Mouse (Mus musculus) limb, embryonic 11.5 days (tissue): ENCODE measurements at regions not wholly inside any gene's neighbourhood (a gene's known extent, or its start where the extent isn't known, plus 50 kb on each side); places are given as distances from the start of the nearest gene placed in this dataset.

Experiments used
- ATAC-seq: fragments of 200-750 bp; cut with Nextera tagmentation; 2 replicates; pipeline ENCODE4 v1.8.0; 2017; ENCODE audit warnings: low read depth; ENCODE audit not compliant: insufficient number of reproducible peaks, low FRiP score, low TSS enrichment
- DNase-seq: peaks from one replicate; pipeline ENCODE4 v3.0.0-alpha.2; 2015; ENCODE audit warnings: low spot score
- H3K27ac ChIP-seq: fragments of 300-500 bp; sonication (generic); replicated peaks from 2 replicates; pipeline ENCODE4 v1.5.1; 2014; ENCODE audit warnings: low read depth, mild to moderate bottlenecking, low read length
- H3K27me3 ChIP-seq: fragments of 300-500 bp; sonication (generic); 2 replicates; pipeline ENCODE4 v1.6.1; 2014; ENCODE audit warnings: mild to moderate bottlenecking, low read length, mixed read lengths; ENCODE audit not compliant: control insufficient read depth, insufficient read depth
- H3K36me3 ChIP-seq: fragments of 300-500 bp; sonication (generic); 2 replicates; pipeline ENCODE4 v1.6.1; 2014; ENCODE audit warnings: mild to moderate bottlenecking, low read length, moderate library complexity, mixed read lengths; ENCODE audit not compliant: control insufficient read depth, insufficient read depth
- H3K4me1 ChIP-seq: fragments of 300-500 bp; sonication (generic); 2 replicates; pipeline ENCODE4 v1.6.1; 2014; ENCODE audit warnings: low read length, mixed read lengths; ENCODE audit not compliant: control insufficient read depth, insufficient read depth
- H3K4me2 ChIP-seq: fragments of 300-500 bp; sonication (generic); 2 replicates; pipeline ENCODE4 v1.6.1; 2014; ENCODE audit warnings: low read depth, mild to moderate bottlenecking, moderate library complexity; ENCODE audit not compliant: severe bottlenecking
- H3K4me3 ChIP-seq: fragments of 300-500 bp; sonication (generic); 2 replicates; pipeline ENCODE4 v1.5.1; 2014; ENCODE audit warnings: low read depth, low read length
- H3K9ac ChIP-seq: fragments of 300-500 bp; sonication (generic); 2 replicates; pipeline ENCODE4 v1.6.1; 2014; ENCODE audit warnings: mild to moderate bottlenecking, low read length
- H3K9me3 ChIP-seq: fragments of 300-500 bp; sonication (generic); 2 replicates; pipeline ENCODE4 v1.6.1; 2016; ENCODE audit warnings: low read length; ENCODE audit not compliant: control insufficient read depth
- WGBS: fragments of 180-500 bp; shearing (Covaris S2); extraction: QIAGEN DNeasy Blood & Tissue Kit; methylation state at CpG from one replicate; pipeline ENCODE4 v1.1.7; 2014; 5-methylcytosine and 5-hydroxymethylcytosine counted together

DNA sequence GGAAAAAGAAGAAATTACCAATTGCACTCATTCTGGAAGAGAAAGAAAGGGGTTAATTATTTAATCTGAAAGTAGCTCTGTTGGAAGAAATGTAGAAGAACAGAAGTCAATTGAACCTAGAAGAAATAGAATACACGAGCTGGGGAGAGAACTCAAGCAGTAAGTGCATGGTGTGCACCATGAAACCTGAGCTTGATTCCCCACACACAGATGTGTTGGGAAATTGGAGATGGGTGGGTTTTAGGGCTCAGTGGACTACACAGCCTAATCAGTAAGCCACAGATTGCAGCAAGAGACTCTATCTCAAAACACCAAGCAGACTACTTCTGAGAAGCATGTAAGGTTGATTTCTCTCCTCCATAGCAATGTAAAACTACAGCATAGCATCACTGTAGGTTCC lies 70.6 kb upstream of the Slc13a1 start:
- Histone ChIP-seq H3K36me3 (no peaks in the 10 kb centered on the region), H3K9ac (no peak overlapping the region), H3K27me3 (no peaks in the 10 kb centered on the region), H3K9me3 (no peaks in the 10 kb centered on the region), H3K4me3 (no peak overlapping the region), H3K4me2 (no peak overlapping the region), H3K4me1 (no peaks in the 10 kb centered on the region), H3K27ac (no peak overlapping the region)
- ATAC-seq (no peak), DNase-seq (no peak)
- 43% methylated on average over 1 of the region's 1 CpGs for WGBS

DNA sequence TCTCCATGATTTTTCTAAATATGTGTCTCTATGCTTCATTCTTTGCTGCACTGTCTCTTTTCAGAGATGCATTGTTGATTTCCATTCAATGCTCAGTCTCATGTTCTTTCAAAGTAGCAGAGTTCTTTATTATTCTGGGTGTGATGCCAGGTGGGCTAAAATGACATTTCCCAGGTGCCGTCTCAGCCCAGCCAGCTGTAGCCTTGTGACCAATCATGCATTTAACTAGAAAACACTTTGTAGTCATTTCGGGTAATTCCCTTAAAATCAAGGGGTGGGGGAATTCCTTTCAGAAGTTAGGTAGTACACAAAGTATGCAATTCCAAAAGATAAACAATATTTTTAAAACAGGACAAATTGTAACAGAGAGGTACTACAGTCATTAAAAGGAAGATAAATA lies 70.2 kb upstream of the Slc13a1 start:
- H3K4me1 ChIP-seq: no peaks in the 10 kb centered on the region
- H3K9me3 ChIP-seq: no peaks in the 10 kb centered on the region
- H3K9ac ChIP-seq: no peak overlapping the region
- no peaks in the 10 kb centered on the region for H3K27me3 ChIP-seq
- no peak for DNase-seq
- H3K36me3 ChIP-seq: no peaks in the 10 kb centered on the region
- 73% methylated on average over 2 of the region's 2 CpGs for WGBS
- ATAC-seq: no peak
- H3K4me3 ChIP-seq: no peak overlapping the region
- H3K4me2 ChIP-seq: no peak overlapping the region
- H3K27ac ChIP-seq: no peak overlapping the region

DNA sequence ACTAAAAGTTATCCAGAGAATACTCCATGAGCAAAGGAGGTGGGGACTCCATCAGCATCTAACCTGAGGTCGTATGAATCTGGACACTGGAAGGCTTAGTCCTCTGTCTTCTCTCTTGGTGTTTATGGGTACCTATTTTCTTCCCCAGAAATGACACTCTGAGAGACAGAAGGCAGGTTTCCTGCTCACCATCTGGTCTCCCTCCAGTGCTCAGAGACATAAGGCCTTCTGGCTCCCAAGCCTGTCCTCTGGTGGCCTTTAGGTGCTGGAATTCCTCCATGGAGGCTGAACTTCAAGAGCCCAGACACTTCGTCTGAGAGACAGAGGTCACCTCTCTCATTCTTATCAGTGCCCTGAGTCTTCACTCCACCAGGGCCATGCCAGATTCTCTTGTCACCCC lies 65.7 kb upstream of the Slc13a1 start:
- H3K9ac ChIP-seq: no peak overlapping the region
- no peaks in the 10 kb centered on the region for H3K9me3 ChIP-seq
- H3K4me3 ChIP-seq: no peak overlapping the region
- no peaks in the 10 kb centered on the region for H3K36me3 ChIP-seq
- DNase-seq (no peak), ATAC-seq (no peak)
- H3K4me1 ChIP-seq: no peaks in the 10 kb centered on the region
- WGBS: 90% methylated on average over 2 of the region's 2 CpGs
- H3K27me3 ChIP-seq: no peaks in the 10 kb centered on the region
- no peak overlapping the region for H3K27ac ChIP-seq
- no peak overlapping the region for H3K4me2 ChIP-seq

DNA sequence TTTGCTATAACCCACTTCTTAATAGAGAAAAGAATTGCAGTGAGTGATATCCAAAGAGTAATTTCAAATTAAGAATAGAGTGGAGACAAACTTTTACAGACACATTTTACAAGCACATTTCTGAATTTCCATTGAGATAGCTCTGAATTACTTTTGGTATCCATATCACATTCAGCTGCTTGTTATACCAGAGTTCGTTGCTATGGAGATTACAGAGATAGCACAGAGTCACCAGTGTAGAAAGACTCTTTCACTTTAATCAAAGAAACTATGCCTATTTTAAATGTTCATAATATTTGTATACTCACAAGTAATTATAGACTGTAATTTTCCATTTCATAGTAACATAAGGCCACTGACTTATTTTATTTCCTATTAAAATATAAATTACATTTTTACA lies 52.7 kb upstream of the Slc13a1 start:
- no peaks in the 10 kb centered on the region for H3K27me3 ChIP-seq
- H3K4me1 ChIP-seq: no peaks in the 10 kb centered on the region
- H3K4me2 ChIP-seq: no peak overlapping the region
- DNase-seq: no peak
- ATAC-seq: no peak
- no peaks in the 10 kb centered on the region for H3K36me3 ChIP-seq
- no peak overlapping the region for H3K27ac ChIP-seq
- no peak overlapping the region for H3K9ac ChIP-seq
- H3K4me3 ChIP-seq: no peak overlapping the region
- H3K9me3 ChIP-seq: no peaks in the 10 kb centered on the region
- WGBS: 91% methylated on average over 1 of the region's 1 CpGs

DNA sequence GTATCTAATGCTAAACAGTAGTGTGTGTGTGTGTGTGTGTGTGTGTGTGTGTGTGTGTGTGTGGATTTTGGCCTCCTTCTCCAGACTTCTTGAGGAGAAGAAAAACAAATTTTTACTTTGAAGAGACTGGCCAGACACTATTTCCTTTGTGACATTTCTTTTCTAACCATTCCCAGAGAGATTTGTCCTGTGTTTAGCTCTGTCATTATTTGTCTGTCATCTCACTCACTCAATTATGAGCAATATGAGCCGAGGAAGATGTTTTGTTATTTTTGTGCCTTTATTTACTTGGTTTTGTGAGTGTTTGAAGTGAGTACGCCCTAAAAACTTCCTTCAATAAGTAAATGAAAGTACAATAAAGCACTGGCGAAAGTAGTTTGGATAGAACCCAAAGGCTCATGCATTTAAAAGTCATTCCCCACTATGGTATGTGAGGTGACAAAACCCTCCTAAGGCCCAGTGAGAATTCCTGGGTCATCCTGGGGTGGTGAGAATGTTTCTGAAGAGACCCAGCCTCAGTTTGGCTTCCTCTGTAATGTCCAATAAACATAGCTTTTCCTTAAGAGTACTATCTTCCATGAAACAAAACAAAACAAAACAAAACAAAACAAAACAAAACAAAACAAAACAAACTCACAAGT lies 52.1 kb upstream of the Slc13a1 start:
- Histone ChIP-seq H3K36me3 (no peaks in the 10 kb centered on the region), H3K4me2 (no peak overlapping the region), H3K27ac (no peak overlapping the region), H3K9me3 (no peaks in the 10 kb centered on the region), H3K9ac (no peak overlapping the region), H3K27me3 (no peaks in the 10 kb centered on the region), H3K4me3 (no peak overlapping the region), H3K4me1 (no peaks in the 10 kb centered on the region)
- 73% methylated on average over 3 of the region's 3 CpGs for WGBS
- ATAC-seq (no peak), DNase-seq (no peak)
